Mouse (Mus musculus) thymus, adult 2 months (tissue): Measurements from ENCODE around the gene Shroom3. TPM values are rescaled to one million over a fixed set of nuclear protein-coding genes. Genes with fewer than 3 reads are reported as not detected.

ENCODE experiments used
- DNase-seq: peaks from one replicate; pipeline ENCODE4 v3.0.0; 2021
- H3K27ac ChIP-seq: fragments of 200-500 bp; 2 replicates; pipeline ENCODE4 v1.5.1; 2012; ENCODE audit warnings: low read length, control low read depth; ENCODE audit not compliant: control insufficient read depth, insufficient read depth
- H3K27me3 ChIP-seq: fragments of 200-500 bp; 2 replicates; pipeline ENCODE4 v1.6.1; 2012; ENCODE audit warnings: mild to moderate bottlenecking, low read length, moderate library complexity, mixed read lengths; ENCODE audit not compliant: control insufficient read depth, insufficient read depth
- H3K36me3 ChIP-seq: fragments of 200-500 bp; 2 replicates; pipeline ENCODE4 v1.6.1; 2012; ENCODE audit warnings: mild to moderate bottlenecking, low read length, moderate library complexity; ENCODE audit not compliant: control insufficient read depth, insufficient read depth
- H3K4me1 ChIP-seq: fragments of 200-500 bp; replicated peaks from 2 replicates; pipeline ENCODE4 v1.6.1; 2012; ENCODE audit warnings: low read length; ENCODE audit not compliant: control insufficient read depth, insufficient read depth
- H3K4me3 ChIP-seq: fragments of 200-500 bp; 2 replicates; pipeline ENCODE4 v1.5.1; 2012; ENCODE audit warnings: mild to moderate bottlenecking, low read length, control low read depth, moderate library complexity; ENCODE audit not compliant: control insufficient read depth, insufficient read depth
- CTCF ChIP-seq: fragments of 200-500 bp; IDR thresholded peaks from 2 replicates; pipeline ENCODE4 v1.5.1; 2012; ENCODE audit warnings: mild to moderate bottlenecking, control low read depth, low read length, moderate library complexity, borderline replicate concordance; ENCODE audit not compliant: control insufficient read depth, poor library complexity, insufficient read depth; ENCODE audit errors: extremely low read depth
- POLR2A ChIP-seq: fragments of 200-500 bp; IDR thresholded peaks from 2 replicates; pipeline ENCODE4 v1.6.1; 2012; ENCODE audit warnings: mild to moderate bottlenecking, low read length, control low read depth, moderate library complexity; ENCODE audit not compliant: control insufficient read depth, poor library complexity, insufficient read depth; ENCODE audit errors: extremely low read depth
- WGBS: fragments of 180-500 bp; shearing (Covaris S2); methylation state at CpG from one replicate; pipeline ENCODE4 v1.1.7; 2018; 5-methylcytosine and 5-hydroxymethylcytosine counted together
- polyA plus RNA-seq: library from polyadenylated mRNA; depleted of rRNA; stranded (reverse); fragments of >200 nt; gene quantifications from 2 replicates; pipeline ENCODE4 v1.2.3, GENCODE M21; 2012

Gene Shroom3
- polyA plus RNA-seq, 1 experiment, result 4.0 TPM

GRCm38 (mm10) chr5:92811761-92812160 is 128.5 kb downstream of the Shroom3 start:
- TF ChIP-seq POLR2A (no peak), CTCF (no peak)
- Histone ChIP-seq H3K4me1 (no peaks in the 10 kb centered on the region), H3K4me3 (no peak overlapping the region), H3K27ac (no peak overlapping the region), H3K36me3 (no peaks in the 10 kb centered on the region), H3K27me3 (peaks cover 4% of the 10 kb centered on the region; the same call in 1 of the 2 replicates)
- no peak for DNase-seq
- WGBS, result 91% methylated on average over 7 of the region's 7 CpGs

- 77% methylated on average over 8 of the region's 8 CpGs for WGBS
- H3K36me3 ChIP-seq, result no peaks in the 10 kb centered on the region
- no peak overlapping the region for H3K27ac ChIP-seq
- H3K27me3 ChIP-seq, result peaks cover 4% of the 10 kb centered on the region; the same call in 1 of the 2 replicates
- TF ChIP-seq POLR2A, result no peak
- no peaks in the 10 kb centered on the region for H3K4me1 ChIP-seq
- no peak overlapping the region for H3K4me3 ChIP-seq
- no peak for DNase-seq
Observed at GRCm38 (mm10) chr5:92812936-92813335, 129.7 kb downstream of the Shroom3 start.

- Histone ChIP-seq H3K4me1 (no peaks in the 10 kb centered on the region), H3K27ac (no peak overlapping the region), H3K4me3 (no peak overlapping the region), H3K36me3 (no peaks in the 10 kb centered on the region), H3K27me3 (peaks cover 4% of the 10 kb centered on the region; the same call in 1 of the 2 replicates)
- TF ChIP-seq CTCF, result no peak
- no peak for TF ChIP-seq POLR2A
- DNase-seq, result no peak
- 91% methylated on average over 5 of the region's 5 CpGs for WGBS
Observed at GRCm38 (mm10) chr5:92813562-92813961, 130.3 kb downstream of the Shroom3 start.

- Histone ChIP-seq H3K4me1 (no peaks in the 10 kb centered on the region), H3K36me3 (no peaks in the 10 kb centered on the region), H3K27ac (no peak overlapping the region), H3K4me3 (no peak overlapping the region), H3K27me3 (no peaks in the 10 kb centered on the region)
- 92% methylated on average over 3 of the region's 3 CpGs for WGBS
- TF ChIP-seq CTCF, result no peak
- no peak for TF ChIP-seq POLR2A
- no peak for DNase-seq
Observed at GRCm38 (mm10) chr5:92814621-92815020, 131.4 kb downstream of the Shroom3 start.

GRCm38 (mm10) chr5:92817122-92817822 is 134.0 kb downstream of the Shroom3 start:
- H3K4me3 ChIP-seq, result no peak overlapping the region
- no peak overlapping the region for H3K27ac ChIP-seq
- whole genome bisulfite sequencing, result 88% methylated on average over 11 of the region's 11 CpGs
- no peak for DNase-seq
- H3K36me3 ChIP-seq, result no peaks in the 10 kb centered on the region
- no peaks in the 10 kb centered on the region for H3K27me3 ChIP-seq
- TF ChIP-seq POLR2A, result no peak
- no peak for TF ChIP-seq CTCF
- no peaks in the 10 kb centered on the region for H3K4me1 ChIP-seq

GRCm38 (mm10) chr5:92821370-92821769 is 138.1 kb downstream of the Shroom3 start:
- DNase-seq, result no peak
- TF ChIP-seq POLR2A (no peak), CTCF (no peak)
- Histone ChIP-seq H3K27me3 (no peaks in the 10 kb centered on the region), H3K4me3 (no peak overlapping the region), H3K4me1 (no peaks in the 10 kb centered on the region), H3K27ac (no peak overlapping the region), H3K36me3 (no peaks in the 10 kb centered on the region)
- 95% methylated on average over 3 of the region's 3 CpGs for WGBS

- DNase-seq, result no peak
- no peak overlapping the region for H3K27ac ChIP-seq
- WGBS, result 95% methylated on average over 7 of the region's 7 CpGs
- TF ChIP-seq CTCF (no peak), POLR2A (no peak)
- no peak overlapping the region for H3K4me3 ChIP-seq
- no peaks in the 10 kb centered on the region for H3K36me3 ChIP-seq
- H3K4me1 ChIP-seq, result no peaks in the 10 kb centered on the region
- H3K27me3 ChIP-seq, result no peaks in the 10 kb centered on the region
Observed at GRCm38 (mm10) chr5:92823495-92823894, 140.3 kb downstream of the Shroom3 start.
